Mouse (Mus musculus) c-Kit-positive CD71-negative TER-119-negative erythroid progenitor cells, embryonic 14.5 days (primary cell): Measurements from ENCODE around the gene Pappa2.
A peak's percentile ranks its signal among the peaks of the same experiment; 100 is the strongest.

Experiments used
- DNase-seq: peaks from one replicate; pipeline ENCODE4 v3.0.0-alpha.2; 2013; ENCODE audit warnings: low read depth

Gene Pappa2

GRCm38 (mm10) chr1:158764211-158764610, 216.1 kb downstream of the Pappa2 start:
- DNase-seq: no peak

GRCm38 (mm10) chr1:158748356-158749096, 231.8 kb downstream of the Pappa2 start:
- no peak for DNase-seq

- no peak for DNase-seq
Measured at GRCm38 (mm10) chr1:158741449-158741848, 238.8 kb downstream of the Pappa2 start.

GRCm38 (mm10) chr1:158740949-158741348, 239.3 kb downstream of the Pappa2 start:
- no peak for DNase-seq

GRCm38 (mm10) chr1:158740161-158740766, 240.0 kb downstream of the Pappa2 start:
- no peak for DNase-seq

GRCm38 (mm10) chr1:158739132-158739919, 241.0 kb downstream of the Pappa2 start:
- no peak for DNase-seq

GRCm38 (mm10) chr1:158732868-158733496, 247.3 kb downstream of the Pappa2 start:
- DNase-seq: no peak

GRCm38 (mm10) chr1:158713301-158714095, 266.8 kb downstream of the Pappa2 start:
- no peak for DNase-seq

GRCm38 (mm10) chr1:158701336-158701735, 279.0 kb downstream of the Pappa2 start:
- DNase-seq: no peak

GRCm38 (mm10) chr1:158700147-158700546, 280.1 kb downstream of the Pappa2 start:
- DNase-seq: no peak

- DNase-seq: no peak
Measured at GRCm38 (mm10) chr1:158699276-158699675, 281.0 kb downstream of the Pappa2 start.

- no peak for DNase-seq
Measured at GRCm38 (mm10) chr1:158697859-158698569, 282.3 kb downstream of the Pappa2 start.

- no peak for DNase-seq
Measured at GRCm38 (mm10) chr1:158697423-158697822, 282.9 kb downstream of the Pappa2 start.

GRCm38 (mm10) chr1:158687726-158688125, 292.6 kb downstream of the Pappa2 start:
- no peak for DNase-seq

- DNase-seq: peak; percentile 22
Measured at GRCm38 (mm10) chr1:158669971-158670592, 310.2 kb downstream of the Pappa2 start.

GRCm38 (mm10) chr1:158666001-158666400, 314.3 kb downstream of the Pappa2 start:
- DNase-seq: no peak
